Mouse (Mus musculus): Measurements from ENCODE around the gene Rhox2h. TPM values are rescaled to one million over a fixed set of nuclear protein-coding genes. Genes with fewer than 3 reads are reported as not detected.
"Not testable (repeated sequence)": the region's sequence is repeated elsewhere in the genome, so short reads cannot be mapped to it uniquely, and the experiment has no call there.

The Rhox2h gene
- polyA plus RNA-seq (2012; rRNA removed): not detected in 2 replicates
- polyA plus RNA-seq (2014; fragmentation: Nextera tagmentation; extraction: Ambion mirVana): not detected in 2 replicates

DNA sequence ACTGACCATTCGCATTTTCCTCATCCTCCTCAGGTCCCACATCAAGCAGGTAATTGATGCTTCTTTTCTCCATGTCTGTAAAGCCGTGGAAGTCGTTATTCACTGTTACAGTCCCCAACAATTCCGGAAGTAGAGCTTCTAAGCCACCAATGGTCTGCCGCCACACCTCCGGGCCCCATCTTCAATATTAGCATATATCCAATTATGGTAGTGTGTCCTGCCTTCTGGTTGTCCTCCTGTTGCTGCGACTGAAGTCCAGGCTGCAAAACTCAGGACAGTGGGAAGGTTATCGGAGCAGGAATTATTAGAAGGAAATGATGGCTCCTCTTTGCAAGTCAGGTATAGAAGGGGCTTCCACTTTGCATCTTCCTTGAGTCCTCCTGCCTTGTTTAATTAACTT lies at the start of gene Rhox2h:
Gene Rhox2h, minus strand, starts transcription at position 101 of the 400 bp plus-strand sequence.
- H3K4me1 ChIP-seq (replicated peaks; ENCODE audit: control insufficient read depth in 2 of 2, insufficient read depth in 2 of 2, low read length in 1 of 2); ATAC-seq (ENCODE audit: insufficient read depth); H3K4me2 ChIP-seq (ENCODE audit: low read depth); H3K4me3 ChIP-seq (ENCODE audit: insufficient read depth in 1 of 2, low read depth in 2 of 2, low read length in 2 of 2); H3K27me3 ChIP-seq (ENCODE audit: control insufficient read depth, insufficient read depth, low read length); H3K27ac ChIP-seq; DNase-seq (ENCODE audit: low read depth in 3 of 3, low spot score in 3 of 3); H3K36me3 ChIP-seq (replicated peaks; ENCODE audit: control insufficient read depth, insufficient read depth, low read depth); H3K9me3 ChIP-seq (ENCODE audit: control insufficient read depth, low read length); H3K9ac ChIP-seq (replicated peaks): not testable (repeated sequence)
- 67% methylated on average over 8 of the region's 8 CpGs for WGBS (ENCODE audit: insufficient replicate concordance)

DNA sequence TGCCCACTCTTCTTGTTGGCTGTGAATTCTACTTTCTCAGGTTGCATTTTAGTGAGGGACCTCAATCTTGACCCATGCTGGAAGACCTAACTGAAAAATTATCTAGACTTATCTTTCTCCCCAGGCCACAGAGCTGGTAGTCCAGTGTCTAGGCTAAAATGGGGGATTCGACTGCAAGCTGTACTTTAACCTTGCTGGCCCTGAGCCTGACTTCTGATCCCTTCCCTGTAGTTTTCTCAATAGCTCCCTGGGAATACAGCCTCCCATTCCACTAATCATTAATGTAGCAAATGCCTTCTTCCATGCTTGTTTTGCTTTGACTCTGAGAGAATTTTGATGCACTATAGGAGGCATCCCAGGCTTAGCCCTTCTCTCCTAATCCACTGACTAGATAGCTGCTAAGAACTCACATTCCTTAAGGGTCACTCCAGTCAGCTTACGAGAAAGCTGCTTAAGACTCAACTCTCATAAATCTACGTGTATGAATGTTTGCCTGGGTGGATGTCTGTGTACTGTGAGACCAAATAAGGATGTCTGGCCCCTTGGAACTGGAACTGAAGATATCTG lies 28.8 kb upstream of the Rhox2h start:
- no peak for DNase-seq (ENCODE audit: low read depth in 3 of 3, low spot score in 3 of 3)
- Histone ChIP-seq H3K27ac (no peak overlapping the region), H3K36me3 (replicated peaks; ENCODE audit: control insufficient read depth, insufficient read depth, low read depth) (no peaks in the 10 kb centered on the region), H3K27me3 (ENCODE audit: control insufficient read depth, insufficient read depth, low read length) (no peaks in the 10 kb centered on the region), H3K9ac (replicated peaks) (no peak overlapping the region), H3K4me2 (ENCODE audit: low read depth) (no peak overlapping the region), H3K9me3 (ENCODE audit: control insufficient read depth, low read length) (no peaks in the 10 kb centered on the region), H3K4me3 (ENCODE audit: insufficient read depth in 1 of 2, low read depth in 2 of 2, low read length in 2 of 2) (no peak overlapping the region), H3K4me1 (replicated peaks; ENCODE audit: control insufficient read depth in 2 of 2, insufficient read depth in 2 of 2, low read length in 1 of 2) (no peaks in the 10 kb centered on the region)
- no peak for TF ChIP-seq CTCF (IDR thresholded peaks at IDR 0.05; ENCODE audit: low read depth)
- no peak for TF ChIP-seq EP300 (IDR thresholded peaks at IDR 0.05; ENCODE audit: low read depth)
- no peak for ATAC-seq (ENCODE audit: insufficient read depth)
- WGBS (ENCODE audit: insufficient replicate concordance): 51% methylated on average over 3 of the region's 3 CpGs

DNA sequence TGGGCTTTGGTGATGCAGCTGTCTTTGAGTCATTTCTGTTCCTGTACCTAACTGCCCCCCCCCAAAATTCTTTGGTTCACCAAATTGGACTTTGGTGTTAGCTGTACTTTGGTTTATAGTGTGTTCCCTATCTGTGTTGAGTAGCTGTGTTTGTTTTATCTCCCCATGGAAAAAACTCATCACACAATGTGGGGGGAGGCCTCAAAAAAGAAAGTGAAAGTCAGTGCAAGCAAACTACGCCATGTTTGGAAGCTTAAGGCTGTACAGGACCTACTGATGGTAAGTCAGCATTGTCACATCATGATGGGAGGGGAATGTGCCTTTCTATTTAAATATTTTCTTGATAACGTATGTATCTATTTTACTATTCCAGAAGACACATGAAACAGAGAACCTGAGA lies 19.2 kb upstream of the Rhox2h start:
- Histone ChIP-seq H3K36me3 (replicated peaks; ENCODE audit: control insufficient read depth, insufficient read depth, low read depth) (no peaks in the 10 kb centered on the region), H3K27me3 (ENCODE audit: control insufficient read depth, insufficient read depth, low read length) (no peaks in the 10 kb centered on the region), H3K4me1 (replicated peaks; ENCODE audit: control insufficient read depth in 2 of 2, insufficient read depth in 2 of 2, low read length in 1 of 2) (no peaks in the 10 kb centered on the region), H3K9ac (replicated peaks) (no peak overlapping the region), H3K4me3 (ENCODE audit: insufficient read depth in 1 of 2, low read depth in 2 of 2, low read length in 2 of 2) (no peak overlapping the region), H3K9me3 (ENCODE audit: control insufficient read depth, low read length) (no peaks in the 10 kb centered on the region), H3K27ac (no peak overlapping the region), H3K4me2 (ENCODE audit: low read depth) (no peak overlapping the region)
- WGBS (ENCODE audit: insufficient replicate concordance): 42% methylated on average over 2 of the region's 2 CpGs
- DNase-seq (ENCODE audit: low read depth in 3 of 3, low spot score in 3 of 3) (no peak), ATAC-seq (ENCODE audit: insufficient read depth) (no peak)
- TF ChIP-seq CTCF (IDR thresholded peaks at IDR 0.05; ENCODE audit: low read depth): no peak
- no peak for TF ChIP-seq EP300 (IDR thresholded peaks at IDR 0.05; ENCODE audit: low read depth)

DNA sequence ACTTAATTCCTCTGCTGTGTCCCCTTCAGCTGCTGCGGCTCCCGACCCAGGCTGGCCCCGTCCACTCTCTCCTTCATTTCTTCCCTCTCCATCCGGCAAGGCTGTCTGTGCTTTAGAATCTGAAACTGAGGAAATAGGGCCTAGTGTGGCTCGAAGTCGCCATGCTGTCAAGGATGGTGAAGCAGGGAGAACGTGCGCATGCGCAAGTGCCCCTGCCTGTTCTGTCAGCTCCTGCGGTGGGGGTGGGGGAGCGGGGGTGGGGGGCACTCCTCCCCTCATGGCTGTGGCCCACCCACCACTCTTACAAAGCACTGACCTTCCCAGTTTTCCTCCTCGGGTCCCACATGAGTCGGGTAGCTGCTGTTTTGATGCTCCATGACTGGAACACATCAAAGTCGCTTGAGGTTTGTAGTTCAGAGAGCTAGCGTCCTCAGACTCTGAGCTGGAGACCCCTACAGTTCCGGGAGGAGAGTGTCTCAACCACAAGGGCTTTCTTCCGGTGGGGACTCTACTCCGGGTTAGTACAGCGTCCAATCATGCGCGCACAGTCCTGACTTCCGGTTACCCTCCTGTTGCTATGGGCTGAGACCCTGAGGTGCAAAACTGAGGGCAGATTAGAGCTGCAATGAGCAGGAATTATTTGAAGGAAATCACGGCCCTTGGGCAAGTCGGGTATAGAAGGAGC lies 10.1 kb upstream of the Rhox2h start:
- Histone ChIP-seq H3K4me3 (ENCODE audit: insufficient read depth in 1 of 2, low read depth in 2 of 2, low read length in 2 of 2) (no peak overlapping the region), H3K27me3 (ENCODE audit: control insufficient read depth, insufficient read depth, low read length) (no peaks in the 10 kb centered on the region), H3K27ac (no peak overlapping the region), H3K4me1 (replicated peaks; ENCODE audit: control insufficient read depth in 2 of 2, insufficient read depth in 2 of 2, low read length in 1 of 2) (no peaks in the 10 kb centered on the region), H3K4me2 (ENCODE audit: low read depth) (no peak overlapping the region), H3K36me3 (replicated peaks; ENCODE audit: control insufficient read depth, insufficient read depth, low read depth) (no peaks in the 10 kb centered on the region), H3K9me3 (ENCODE audit: control insufficient read depth, low read length) (no peaks in the 10 kb centered on the region), H3K9ac (replicated peaks) (no peak overlapping the region)
- ATAC-seq (ENCODE audit: insufficient read depth) (no peak), DNase-seq (ENCODE audit: low read depth in 3 of 3, low spot score in 3 of 3) (no peak)
- WGBS (ENCODE audit: insufficient replicate concordance): 75% methylated on average over 23 of the region's 24 CpGs
- TF ChIP-seq EP300 (IDR thresholded peaks at IDR 0.05; ENCODE audit: low read depth) (no peak), CTCF (IDR thresholded peaks at IDR 0.05; ENCODE audit: low read depth) (no peak)

DNA sequence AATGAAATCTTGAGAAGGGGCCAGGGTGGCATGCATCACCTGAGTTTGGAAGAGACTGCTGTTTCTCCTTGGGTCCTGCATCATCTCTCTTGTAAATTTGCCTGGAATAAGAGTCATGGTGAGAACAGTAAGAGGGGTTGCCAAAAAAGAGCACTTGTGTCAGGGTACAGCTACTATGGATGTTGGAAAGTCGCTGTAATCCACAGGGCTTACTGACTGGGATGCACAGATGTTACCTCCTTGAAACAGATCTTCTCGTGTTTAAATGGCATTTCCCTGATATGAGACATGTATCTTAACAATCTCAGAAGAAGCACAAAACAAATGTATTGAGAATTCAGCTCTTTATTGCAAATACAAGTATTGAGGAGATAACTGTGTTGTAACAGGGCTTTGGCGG lies 4.4 kb downstream of the Rhox2h start, which contains the start of gene Rhox3h:
Gene Rhox3h, minus strand, starts transcription at position 101 of the 400 bp plus-strand sequence.
- ATAC-seq (ENCODE audit: insufficient read depth); H3K36me3 ChIP-seq (replicated peaks; ENCODE audit: control insufficient read depth, insufficient read depth, low read depth); H3K4me1 ChIP-seq (replicated peaks; ENCODE audit: control insufficient read depth in 2 of 2, insufficient read depth in 2 of 2, low read length in 1 of 2); H3K27me3 ChIP-seq (ENCODE audit: control insufficient read depth, insufficient read depth, low read length); H3K9me3 ChIP-seq (ENCODE audit: control insufficient read depth, low read length); DNase-seq (ENCODE audit: low read depth in 3 of 3, low spot score in 3 of 3); H3K4me2 ChIP-seq (ENCODE audit: low read depth); H3K27ac ChIP-seq; H3K9ac ChIP-seq (replicated peaks); H3K4me3 ChIP-seq (ENCODE audit: insufficient read depth in 1 of 2, low read depth in 2 of 2, low read length in 2 of 2): not testable (repeated sequence)
- 40% methylated on average over 1 of the region's 3 CpGs for WGBS (ENCODE audit: insufficient replicate concordance)

DNA sequence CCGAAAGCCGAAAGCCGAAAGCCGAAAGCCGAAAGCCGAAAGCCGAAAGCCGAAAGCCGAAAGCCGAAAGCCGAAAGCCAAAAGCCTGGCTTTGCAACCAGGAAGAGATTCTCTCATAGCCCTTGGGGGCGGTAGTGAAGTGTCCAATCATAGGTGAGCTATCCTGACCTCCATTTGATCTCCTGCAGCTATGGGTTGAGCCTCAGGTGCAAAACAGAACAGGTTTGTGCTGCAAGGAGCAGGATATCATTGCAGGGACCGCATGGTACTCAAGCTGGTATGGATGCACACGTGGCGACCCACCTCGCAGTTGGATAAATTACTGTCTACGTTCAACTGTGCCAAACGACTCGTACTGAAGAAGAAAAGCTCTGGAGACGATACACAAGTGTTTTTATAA lies 21.9 kb downstream of the Rhox2h start, which contains the start of gene Rhox4g:
Gene Rhox4g, minus strand, starts transcription at position 101 of the 400 bp plus-strand sequence.
- H3K9me3 ChIP-seq (ENCODE audit: control insufficient read depth, low read length); ATAC-seq (ENCODE audit: insufficient read depth); H3K4me3 ChIP-seq (ENCODE audit: insufficient read depth in 1 of 2, low read depth in 2 of 2, low read length in 2 of 2); H3K36me3 ChIP-seq (replicated peaks; ENCODE audit: control insufficient read depth, insufficient read depth, low read depth); H3K4me1 ChIP-seq (replicated peaks; ENCODE audit: control insufficient read depth in 2 of 2, insufficient read depth in 2 of 2, low read length in 1 of 2); H3K4me2 ChIP-seq (ENCODE audit: low read depth); H3K9ac ChIP-seq (replicated peaks); DNase-seq (ENCODE audit: low read depth in 3 of 3, low spot score in 3 of 3); H3K27me3 ChIP-seq (ENCODE audit: control insufficient read depth, insufficient read depth, low read length); H3K27ac ChIP-seq: not testable (repeated sequence)
- WGBS (ENCODE audit: insufficient replicate concordance): 80% methylated on average over 16 of the region's 20 CpGs

DNA sequence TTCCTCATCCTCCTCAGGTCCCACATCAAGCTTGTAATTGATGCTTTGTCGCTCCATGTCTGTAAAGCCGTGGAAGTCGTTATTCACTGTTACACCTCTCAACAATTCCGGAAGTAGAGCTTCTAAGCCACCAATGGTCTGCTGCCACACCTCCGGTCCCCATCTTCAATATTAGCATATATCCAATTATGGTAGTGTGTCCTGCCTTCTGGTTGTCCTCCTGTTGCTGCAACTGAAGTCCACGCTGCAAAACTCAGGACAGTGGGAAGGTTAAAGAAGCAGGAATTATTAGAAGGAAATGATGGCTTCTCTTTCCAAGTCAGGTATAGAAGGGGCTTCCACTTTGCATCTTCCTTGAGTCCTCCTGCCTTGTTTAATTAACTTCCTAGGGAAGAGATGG lies 29.7 kb downstream of the Rhox2h start, which contains the start of gene Rhox2g:
Gene Rhox2g, minus strand, starts transcription at position 101 of the 400 bp plus-strand sequence.
- not testable (repeated sequence) for H3K27me3 ChIP-seq (ENCODE audit: control insufficient read depth, insufficient read depth, low read length); H3K36me3 ChIP-seq (replicated peaks; ENCODE audit: control insufficient read depth, insufficient read depth, low read depth); H3K27ac ChIP-seq; H3K4me1 ChIP-seq (replicated peaks; ENCODE audit: control insufficient read depth in 2 of 2, insufficient read depth in 2 of 2, low read length in 1 of 2); H3K4me2 ChIP-seq (ENCODE audit: low read depth); DNase-seq (ENCODE audit: low read depth in 3 of 3, low spot score in 3 of 3); H3K4me3 ChIP-seq (ENCODE audit: insufficient read depth in 1 of 2, low read depth in 2 of 2, low read length in 2 of 2); H3K9ac ChIP-seq (replicated peaks); H3K9me3 ChIP-seq (ENCODE audit: control insufficient read depth, low read length); ATAC-seq (ENCODE audit: insufficient read depth)
- WGBS (ENCODE audit: insufficient replicate concordance): 68% methylated on average over 6 of the region's 6 CpGs

Measured in liver, embryonic 14.5 days (tissue).